Mouse (Mus musculus) ES-E14 (cell line): ENCODE results near the gene Zfp420.

Experiments
- CHD2 ChIP-seq: IDR thresholded peaks from 2 replicates; pipeline ENCODE4 v1.6.1; 2014; ENCODE audit warnings: mild to moderate bottlenecking, low read depth, low read length, inconsistent platforms
- HCFC1 ChIP-seq: IDR thresholded peaks from 2 replicates; pipeline ENCODE4 v1.6.1; 2012; ENCODE audit warnings: low read length, inconsistent platforms, borderline replicate concordance; ENCODE audit not compliant: insufficient read depth
- MAFK ChIP-seq: IDR thresholded peaks from 2 replicates; pipeline ENCODE4 v1.6.1; 2014; ENCODE audit warnings: mild to moderate bottlenecking, low read depth, low read length, inconsistent platforms; ENCODE audit not compliant: insufficient read depth
- ZC3H11A ChIP-seq: IDR thresholded peaks from 2 replicates; pipeline ENCODE4 v1.6.1; 2012; ENCODE audit warnings: low read depth, mild to moderate bottlenecking, inconsistent platforms, low read length, borderline replicate concordance
- ZNF384 ChIP-seq: IDR thresholded peaks from 2 replicates; pipeline ENCODE4 v1.6.1; 2012; ENCODE audit warnings: low read depth, low read length, inconsistent platforms

- no peak for TF ChIP-seq CHD2
- TF ChIP-seq MAFK = no peak
- no peak for TF ChIP-seq HCFC1
- no peak for TF ChIP-seq ZC3H11A
- TF ChIP-seq ZNF384 = no peak
Measured at GRCm38 (mm10) chr7:29829804-29830203, 30.0 kb upstream of the Zfp420 start.
